Mouse (Mus musculus): ENCODE results near the gene Arhgap1.

DNA sequence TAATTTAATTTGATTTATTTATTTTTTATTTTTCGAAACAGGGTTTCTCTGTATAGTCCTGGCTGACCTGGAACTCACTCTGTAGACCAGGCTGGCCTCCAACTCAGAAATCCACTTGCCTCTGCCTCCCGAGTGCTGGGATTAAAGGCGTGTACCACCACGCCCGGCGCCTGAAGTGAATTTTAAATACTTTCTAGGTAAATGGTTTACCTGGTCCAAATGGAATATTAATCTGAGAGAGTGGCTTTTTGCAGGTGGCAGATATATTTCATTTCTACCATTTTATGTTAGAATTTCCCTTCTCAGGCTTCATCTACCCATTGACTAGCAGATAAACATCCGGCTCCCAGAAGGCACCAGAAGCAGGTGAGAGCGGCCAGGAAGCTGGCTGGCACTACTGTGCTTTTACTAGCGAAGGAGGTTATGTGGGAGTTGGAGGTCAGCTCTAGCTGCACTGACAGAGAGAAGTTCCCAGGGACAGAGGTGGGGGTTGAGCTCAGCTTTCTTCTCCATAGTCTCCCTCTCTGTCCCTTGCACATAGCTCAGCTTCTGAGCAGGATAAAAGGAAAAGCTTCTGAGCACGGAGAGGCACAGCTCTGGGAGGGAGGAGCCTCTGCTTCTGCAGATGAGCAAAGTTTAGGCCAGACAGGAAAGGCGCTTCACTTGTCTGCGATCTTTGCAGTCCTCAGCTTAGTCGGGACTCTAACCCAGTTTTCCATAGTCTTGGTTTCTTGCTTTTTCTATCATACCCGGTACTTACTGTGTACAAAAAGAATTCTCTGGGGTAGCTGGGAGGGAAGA is 2.0 kb downstream of the Arhgap1 start:
- TF ChIP-seq POLR2A (IDR thresholded peaks at IDR 0.05; ENCODE audit: insufficient read length, low read depth): no peak
- no peak for TF ChIP-seq MAX (IDR thresholded peaks at IDR 0.05; ENCODE audit: low read depth)
- no peak for TF ChIP-seq POLR2AphosphoS2 (IDR thresholded peaks at IDR 0.05; ENCODE audit: insufficient read length, low read depth)
- no peak for TF ChIP-seq CEBPB (IDR thresholded peaks at IDR 0.05; ENCODE audit: insufficient read depth, poor library complexity, severe bottlenecking)
